Mouse (Mus musculus) gastrocnemius, postnatal 10 days (tissue): ENCODE data around the gene Hrc. TPM values are rescaled to one million over a fixed set of nuclear protein-coding genes. Genes with fewer than 3 reads are reported as not detected.

ENCODE experiments used
- DNase-seq: peaks from one replicate; pipeline ENCODE4 v3.0.0; 2021; ENCODE audit warnings: mixed read lengths
- long read RNA-seq, 2 experiments: library from polyadenylated mRNA; stranded (forward); transcript quantifications; one replicate each; pipeline ENCODE4 v2.0.0; 2021
- total RNA-seq, 2 experiments: library from RNA; stranded (reverse); gene quantifications; 2 replicates each; pipeline ENCODE4 v1.2.3; 2021

Gene Hrc
- total RNA-seq, result 100 to 1,000 TPM; 579 to 609 TPM
- long read RNA-seq, experiment 1, transcript Hrc-201 (6 exons, 2,411 nt), result major isoform, 35 of 331 reads
- long read RNA-seq, experiment 1, partial matches to known transcripts, result 291 of 331 reads
- long read RNA-seq, experiment 1, other reads (novel, unspliced or antisense), result 5 of 331 reads
- long read RNA-seq, experiment 2, transcript Hrc-201 (6 exons, 2,411 nt), result major isoform, 42 of 289 reads
- long read RNA-seq, experiment 2, partial matches to known transcripts, result 241 of 289 reads
- long read RNA-seq, experiment 2, other reads (novel, unspliced or antisense), result 6 of 289 reads

- DNase-seq, result no peak
These were observed at the start of gene Hrc for GRCm38 (mm10) chr7:45335056-45335455. TSS of gene Hrc (plus strand) at chr7:45335290.

- DNase-seq, result no peak
These were observed 48.6 kb upstream of the Hrc start for GRCm38 (mm10) chr7:45286486-45286885.

GRCm38 (mm10) chr7:45296626-45297025, 38.5 kb upstream of the Hrc start:
- no peak for DNase-seq

GRCm38 (mm10) chr7:45297563-45297962, 37.5 kb upstream of the Hrc start:
- no peak for DNase-seq

- peak; percentile 56 for DNase-seq
These were observed 35.3 kb upstream of the Hrc start for GRCm38 (mm10) chr7:45299752-45300151.

GRCm38 (mm10) chr7:45300270-45300669, 34.8 kb upstream of the Hrc start:
- peak; percentile 68 for DNase-seq

- DNase-seq, result no peak
These were observed 32.5 kb upstream of the Hrc start for GRCm38 (mm10) chr7:45302626-45303025.

- DNase-seq, result no peak
These were observed 30.2 kb upstream of the Hrc start for GRCm38 (mm10) chr7:45304869-45305268.

GRCm38 (mm10) chr7:45305275-45305674, 29.8 kb upstream of the Hrc start:
- DNase-seq, result peak; percentile 68

GRCm38 (mm10) chr7:45308551-45309240, 26.4 kb upstream of the Hrc start:
- DNase-seq, result no peak

- DNase-seq, result peak; percentile 67
These were observed 25.6 kb upstream of the Hrc start for GRCm38 (mm10) chr7:45309455-45309854.

GRCm38 (mm10) chr7:45312023-45312422, 23.1 kb upstream of the Hrc start:
- no peak for DNase-seq

- no peak for DNase-seq
These were observed 22.2 kb upstream of the Hrc start for GRCm38 (mm10) chr7:45312686-45313453.

- no peak for DNase-seq
These were observed 21.6 kb upstream of the Hrc start for GRCm38 (mm10) chr7:45313495-45313894.

- DNase-seq, result no peak
These were observed 19.8 kb upstream of the Hrc start for GRCm38 (mm10) chr7:45315182-45315701.

GRCm38 (mm10) chr7:45316536-45316935, 18.6 kb upstream of the Hrc start:
- no peak for DNase-seq

GRCm38 (mm10) chr7:45322245-45322644, 12.8 kb upstream of the Hrc start:
- no peak for DNase-seq

- no peak for DNase-seq
These were observed 12.0 kb upstream of the Hrc start for GRCm38 (mm10) chr7:45323069-45323468.

GRCm38 (mm10) chr7:45325800-45326199, 9.3 kb upstream of the Hrc start:
- DNase-seq, result no peak

- no peak for DNase-seq
These were observed 6.1 kb upstream of the Hrc start for GRCm38 (mm10) chr7:45328841-45329475.

GRCm38 (mm10) chr7:45331502-45331901, 3.6 kb upstream of the Hrc start:
- DNase-seq, result no peak

GRCm38 (mm10) chr7:45332685-45333425, 2.2 kb upstream of the Hrc start:
- DNase-seq, result peak; percentile 40
